Mouse (Mus musculus) forebrain, embryonic 10.5 days (tissue): ENCODE measurements at regions not wholly inside any gene's neighbourhood (a gene's known extent, or its start where the extent isn't known, plus 50 kb on each side); places are given as distances from the start of the nearest gene placed in this dataset.
A peak's percentile ranks its signal among the peaks of the same experiment; 100 is the strongest.

Experiments
- DNase-seq: peaks from one replicate; pipeline ENCODE4 v3.0.0-alpha.2; 2017; ENCODE audit warnings: low spot score; ENCODE audit errors: extremely low spot score
- H3K27ac ChIP-seq: fragments of 300-500 bp; sonication (generic); 2 replicates; pipeline ENCODE4 v1.5.1; 2016; ENCODE audit warnings: mild to moderate bottlenecking
- H3K27me3 ChIP-seq: fragments of 300-500 bp; sonication (generic); 2 replicates; pipeline ENCODE4 v1.6.1; 2016; ENCODE audit warnings: mild to moderate bottlenecking; ENCODE audit not compliant: poor library complexity, severe bottlenecking
- H3K36me3 ChIP-seq: fragments of 300-500 bp; sonication (generic); replicated peaks from 2 replicates; pipeline ENCODE4 v1.6.1; 2016; ENCODE audit warnings: mild to moderate bottlenecking, moderate library complexity
- H3K4me1 ChIP-seq: fragments of 300-500 bp; sonication (generic); 2 replicates; pipeline ENCODE4 v1.6.1; 2016
- H3K4me3 ChIP-seq: fragments of 300-500 bp; sonication (generic); 2 replicates; pipeline ENCODE4 v1.5.1; 2016; ENCODE audit warnings: mild to moderate bottlenecking, moderate library complexity
- H3K9me3 ChIP-seq: fragments of 300-500 bp; sonication (generic); 2 replicates; pipeline ENCODE4 v1.6.1; 2016; ENCODE audit warnings: mild to moderate bottlenecking, moderate library complexity
- WGBS: fragments of 180-500 bp; shearing (Covaris S2); methylation state at CpG from one replicate; pipeline ENCODE4 v1.1.7; 2016; 5-methylcytosine and 5-hydroxymethylcytosine counted together

DNA sequence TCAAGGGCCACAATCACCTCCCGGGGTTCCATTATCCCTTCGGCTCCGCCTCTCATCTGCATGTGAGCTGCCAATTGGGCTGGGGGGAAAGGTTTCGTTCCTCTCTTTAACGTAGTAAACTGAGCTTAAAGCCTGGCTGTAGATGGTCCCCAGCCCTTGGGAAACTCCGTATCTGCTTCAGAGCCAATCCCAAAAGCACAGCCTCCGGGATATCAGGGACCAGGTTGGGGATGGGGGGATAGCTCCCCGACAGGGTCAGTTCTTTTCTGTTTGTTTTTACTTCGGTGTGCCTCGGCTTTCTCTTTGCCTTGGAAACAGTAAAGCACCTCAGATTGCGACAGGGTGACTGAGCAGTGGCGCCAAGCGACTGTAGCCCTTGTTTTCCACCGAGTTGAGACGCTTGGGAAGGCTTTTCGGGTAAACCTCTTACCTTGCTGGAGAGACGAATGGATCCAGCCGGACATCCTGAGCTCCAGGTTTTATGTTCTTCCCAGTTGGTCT is 64.5 kb downstream of the Tfap2c start:
- Histone ChIP-seq H3K27me3 (peaks cover 49% of the 10 kb centered on the region), H3K27ac (peak overlapping the region; percentile 77), H3K9me3 (no peaks in the 10 kb centered on the region), H3K4me1 (peaks cover 36% of the 10 kb centered on the region), H3K36me3 (no peaks in the 10 kb centered on the region), H3K4me3 (peak overlapping the region; percentile 48)
- peak; percentile 37 for DNase-seq
- under 1% methylated on average over 18 of the region's 18 CpGs for WGBS

DNA sequence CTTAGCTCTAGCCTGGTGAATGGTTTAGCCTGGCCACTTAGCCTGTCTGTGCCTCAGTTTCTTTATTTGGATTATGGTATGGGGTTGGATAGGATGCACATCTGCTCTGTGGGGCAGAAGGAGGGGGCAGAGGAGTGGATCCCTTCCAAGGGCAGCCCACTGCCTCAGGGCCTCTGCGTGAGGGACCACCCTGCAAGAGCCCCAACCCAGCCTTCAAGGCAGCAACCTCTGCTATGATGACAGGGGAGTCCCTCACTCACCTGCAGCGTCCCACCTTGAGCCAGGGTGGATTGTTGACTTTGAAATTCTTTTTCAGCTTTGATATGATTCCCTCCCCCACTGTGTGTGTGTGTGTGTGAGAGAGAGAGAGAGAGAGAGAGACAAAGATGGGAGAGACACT is 65.8 kb downstream of the Tfap2c start:
- 29% methylated on average over 2 of the region's 2 CpGs for WGBS
- Histone ChIP-seq H3K4me3 (no peak overlapping the region), H3K9me3 (no peaks in the 10 kb centered on the region), H3K4me1 (peaks cover 39% of the 10 kb centered on the region), H3K27ac (0 out of 2 replicates have a peak overlapping the region, but pooled peaks have one; percentile 77), H3K27me3 (peaks cover 53% of the 10 kb centered on the region), H3K36me3 (no peaks in the 10 kb centered on the region)
- DNase-seq, result no peak

DNA sequence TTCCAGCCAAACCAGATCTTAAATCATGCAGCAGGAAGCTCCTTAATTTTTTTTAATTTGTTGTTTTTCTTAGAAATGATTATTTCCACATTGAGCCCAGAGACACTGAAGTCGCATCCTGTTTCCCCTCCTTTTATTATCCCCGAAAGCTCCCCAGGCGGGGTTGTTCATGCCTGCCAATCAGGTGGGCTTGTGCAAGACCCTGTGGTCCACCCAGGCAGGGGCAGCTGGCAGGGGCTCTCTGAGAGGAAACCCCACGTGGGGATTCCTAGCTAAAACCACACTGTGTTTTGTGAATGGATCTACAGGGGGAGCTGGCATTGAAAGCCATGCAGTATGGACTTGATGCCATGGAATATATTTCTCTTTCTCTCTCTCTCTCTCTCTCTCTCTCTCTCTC is 66.2 kb downstream of the Tfap2c start:
- Histone ChIP-seq H3K9me3 (no peaks in the 10 kb centered on the region), H3K27me3 (peaks cover 53% of the 10 kb centered on the region), H3K4me1 (peaks cover 44% of the 10 kb centered on the region), H3K36me3 (no peaks in the 10 kb centered on the region), H3K4me3 (no peak overlapping the region), H3K27ac (no peak overlapping the region)
- 24% methylated on average over 4 of the region's 4 CpGs for WGBS
- DNase-seq, result no peak

DNA sequence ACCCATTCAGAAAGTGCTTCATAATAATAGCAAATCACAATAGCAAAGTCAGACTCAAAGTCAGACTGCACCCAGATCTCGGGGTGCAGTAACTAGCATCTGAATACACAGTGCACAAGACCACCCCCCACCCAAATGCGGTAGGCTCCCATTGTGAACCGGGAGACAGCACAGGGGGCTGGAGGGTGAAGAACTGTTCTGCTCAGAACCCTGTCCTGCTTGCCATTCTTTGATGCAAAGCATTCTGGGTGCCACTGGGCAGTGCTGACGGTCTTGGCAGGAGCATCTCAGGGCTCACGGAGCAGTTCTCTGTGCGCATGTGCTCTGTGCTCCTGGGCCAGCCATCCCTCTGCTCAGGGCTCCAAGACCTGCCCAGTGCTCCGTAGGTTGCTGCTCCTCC is 69.8 kb downstream of the Tfap2c start:
- H3K27me3 ChIP-seq, result peaks cover 41% of the 10 kb centered on the region
- 87% methylated on average over 7 of the region's 7 CpGs for WGBS

DNA sequence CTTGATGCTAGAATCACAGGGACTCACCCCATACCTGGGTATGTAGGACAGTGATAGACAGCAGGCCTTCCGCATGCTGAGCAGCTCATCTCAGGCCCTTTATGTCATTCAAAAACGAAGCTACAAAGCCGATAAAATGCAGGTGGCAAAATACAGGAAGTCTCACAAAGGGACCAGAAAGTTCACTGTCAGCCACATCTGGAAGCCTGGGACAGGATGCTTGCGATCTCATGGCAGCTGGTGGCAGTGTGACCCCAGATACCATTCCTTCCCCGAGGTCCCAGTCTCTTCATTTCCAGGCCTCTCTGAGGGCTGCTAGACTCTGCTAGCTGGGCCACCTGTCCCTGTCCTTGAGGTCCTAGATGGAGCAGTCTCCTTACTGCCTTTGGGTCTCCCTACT is 70.6 kb downstream of the Tfap2c start:
- Histone ChIP-seq H3K36me3 (no peaks in the 10 kb centered on the region), H3K27ac (peak overlapping the region; percentile 68), H3K4me1 (peaks cover 34% of the 10 kb centered on the region), H3K4me3 (no peak overlapping the region), H3K27me3 (peaks cover 33% of the 10 kb centered on the region), H3K9me3 (no peaks in the 10 kb centered on the region)
- WGBS, result 69% methylated on average over 5 of the region's 5 CpGs
- DNase-seq, result no peak

More for the DNA sequence above, 69.8 kb downstream of the Tfap2c start:
- Histone ChIP-seq H3K36me3 (no peaks in the 10 kb centered on the region), H3K9me3 (no peaks in the 10 kb centered on the region), H3K4me3 (no peak overlapping the region), H3K4me1 (peaks cover 41% of the 10 kb centered on the region), H3K27ac (0 out of 2 replicates have a peak overlapping the region, but pooled peaks have one; percentile 40)
- no peak for DNase-seq

DNA sequence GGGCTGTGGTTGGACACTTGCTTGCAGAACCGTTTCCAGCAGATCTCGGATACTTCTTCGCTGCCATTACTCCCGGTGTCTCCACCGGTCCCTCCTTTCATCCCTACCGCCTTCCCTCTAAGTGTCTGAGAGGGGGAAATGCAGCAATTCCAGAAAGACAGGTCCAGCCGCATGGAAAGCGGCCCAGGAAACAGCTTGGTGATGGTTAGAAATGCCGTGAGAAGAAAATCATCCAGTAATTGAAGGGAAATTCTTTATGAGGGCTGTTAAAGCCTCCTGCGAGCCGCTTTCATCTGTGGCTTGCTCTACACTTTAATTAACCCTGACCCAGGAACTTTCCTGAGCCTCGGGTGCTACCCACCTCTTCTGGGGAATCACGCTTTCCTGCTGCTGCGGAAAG is 74.3 kb downstream of the Tfap2c start:
- peaks cover 20% of the 10 kb centered on the region for H3K27me3 ChIP-seq
- peaks cover 38% of the 10 kb centered on the region for H3K4me1 ChIP-seq
- DNase-seq, result no peak
- H3K4me3 ChIP-seq, result peak overlapping the region; percentile 31
- no peaks in the 10 kb centered on the region for H3K36me3 ChIP-seq
- H3K9me3 ChIP-seq, result no peaks in the 10 kb centered on the region
- peak overlapping the region; percentile 76 for H3K27ac ChIP-seq
- 9% methylated on average over 14 of the region's 14 CpGs for WGBS

DNA sequence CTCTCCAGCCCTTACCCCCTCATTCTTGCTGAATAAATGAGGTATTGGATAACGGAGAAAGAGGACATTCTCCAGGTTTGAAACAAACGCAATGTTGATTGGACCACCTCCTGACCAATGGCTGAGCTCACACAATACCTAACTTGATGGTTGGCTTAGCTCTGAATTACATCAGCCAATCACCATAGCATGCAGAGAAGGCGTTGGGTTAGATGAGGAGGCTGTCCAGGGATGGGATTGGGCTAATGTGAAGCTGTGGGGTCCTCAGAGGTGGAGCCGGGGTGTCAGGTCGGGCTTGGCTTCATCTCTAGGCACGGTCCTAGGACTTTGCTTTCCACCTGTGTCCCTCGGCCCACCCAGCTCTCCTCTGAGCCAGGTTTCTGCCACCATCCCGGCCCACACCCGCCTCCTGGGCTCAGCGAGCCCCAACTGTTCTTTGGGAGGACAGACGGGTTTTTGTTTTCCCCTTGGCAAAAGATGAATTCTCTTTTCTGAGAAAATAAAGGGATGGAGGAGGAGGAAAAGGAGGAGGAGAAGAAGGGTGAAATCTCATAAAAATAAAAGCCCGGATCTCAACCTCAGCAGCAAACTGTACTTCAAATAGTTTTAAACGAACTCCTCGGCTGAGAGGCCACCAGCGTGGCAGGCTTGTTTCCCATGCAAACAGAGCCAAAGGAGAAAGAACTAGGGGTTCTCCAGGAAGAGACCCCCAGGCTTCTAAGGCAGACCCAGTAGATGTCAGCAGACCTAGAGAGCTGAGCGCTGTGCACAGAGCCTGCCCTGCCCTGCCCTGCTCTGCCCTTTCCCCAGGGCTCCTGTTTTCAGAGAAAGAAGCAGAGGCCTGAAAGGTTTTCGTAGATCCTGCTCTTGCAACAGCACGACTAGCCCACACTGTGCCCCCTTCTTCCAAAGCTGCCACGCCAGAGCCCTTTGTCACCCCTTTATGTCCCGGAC is 78.2 kb downstream of the Tfap2c start:
- H3K9me3 ChIP-seq, result no peaks in the 10 kb centered on the region
- H3K4me3 ChIP-seq, result no peak overlapping the region
- WGBS, result 75% methylated on average over 20 of the region's 20 CpGs
- no peaks in the 10 kb centered on the region for H3K36me3 ChIP-seq
- peaks cover 36% of the 10 kb centered on the region for H3K4me1 ChIP-seq
- H3K27me3 ChIP-seq, result peaks cover 22% of the 10 kb centered on the region
- peak overlapping the region; percentile 73 for H3K27ac ChIP-seq
- DNase-seq, result no peak

DNA sequence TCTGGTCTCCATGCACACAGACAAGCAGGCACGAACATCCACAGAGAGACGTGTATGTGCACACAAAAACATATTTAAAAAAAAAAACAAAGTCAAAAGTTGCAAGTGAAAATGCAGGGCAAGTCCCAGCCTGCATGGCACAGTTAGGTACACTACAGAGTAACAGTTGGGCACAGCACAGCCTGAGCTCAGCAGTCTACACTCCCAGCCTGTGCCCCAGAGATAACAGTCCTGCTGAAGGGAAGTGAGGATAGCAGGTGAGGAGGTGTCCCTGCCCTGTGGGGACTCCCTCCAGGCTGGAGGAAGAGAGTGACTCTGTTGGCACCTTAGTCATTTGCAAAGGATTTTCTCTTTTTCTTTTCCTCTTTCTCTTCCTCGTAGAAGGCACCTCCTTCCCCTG is 80.9 kb downstream of the Tfap2c start:
- Histone ChIP-seq H3K4me3 (no peak overlapping the region), H3K36me3 (no peaks in the 10 kb centered on the region), H3K9me3 (no peaks in the 10 kb centered on the region), H3K27me3 (peaks cover 8% of the 10 kb centered on the region; the same call in 1 of the 2 replicates), H3K27ac (no peak overlapping the region), H3K4me1 (peaks cover 21% of the 10 kb centered on the region)
- 77% methylated on average over 3 of the region's 3 CpGs for WGBS
- no peak for DNase-seq

DNA sequence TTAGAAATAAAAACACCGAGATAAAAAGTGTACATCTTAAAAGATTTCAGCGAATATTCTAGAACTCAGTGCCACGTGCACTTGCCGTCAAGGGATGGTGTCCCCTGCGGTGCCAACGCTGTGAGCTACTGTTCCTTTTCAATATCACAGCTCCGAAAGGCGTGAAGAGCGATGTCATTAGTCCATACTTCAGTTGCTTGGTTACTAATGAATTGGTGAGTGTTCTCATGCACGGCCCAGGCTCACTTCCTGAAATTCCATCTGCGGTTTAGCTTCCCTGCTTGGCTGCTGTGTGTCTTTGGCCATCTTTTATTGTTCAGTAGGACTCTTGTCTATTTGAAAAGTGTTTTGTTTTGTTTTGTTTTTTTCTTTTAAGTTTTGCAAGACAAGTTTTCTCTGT is 93.2 kb downstream of the Tfap2c start:
- no peak for DNase-seq
- Histone ChIP-seq H3K4me1 (peaks cover 32% of the 10 kb centered on the region), H3K27ac (no peak overlapping the region), H3K9me3 (peaks cover 7% of the 10 kb centered on the region; the same call in 1 of the 2 replicates), H3K4me3 (no peak overlapping the region), H3K36me3 (no peaks in the 10 kb centered on the region), H3K27me3 (peaks cover 17% of the 10 kb centered on the region; the same call in 1 of the 2 replicates)
- WGBS, result 80% methylated on average over 11 of the region's 11 CpGs

DNA sequence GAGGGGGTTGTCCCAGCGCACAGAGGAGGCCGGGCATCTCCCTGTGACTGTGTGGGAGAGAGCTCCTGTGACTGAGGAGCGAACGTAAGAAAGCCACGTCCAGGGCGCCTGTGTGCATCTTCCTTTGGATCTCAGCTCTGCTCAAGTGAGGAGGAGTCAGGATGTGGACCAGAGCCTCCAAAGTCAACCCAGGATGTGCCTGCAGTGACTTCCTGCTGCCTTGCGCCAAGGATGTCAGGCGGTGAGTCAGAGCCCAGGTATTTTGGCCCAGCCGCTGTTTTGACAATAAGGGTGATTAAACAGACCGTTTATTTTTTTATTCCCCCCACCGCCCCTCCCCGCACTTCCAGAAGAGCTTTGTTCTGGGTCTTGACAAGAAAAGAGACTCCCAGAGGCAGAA is 94.5 kb downstream of the Tfap2c start:
- peaks cover 7% of the 10 kb centered on the region; the same call in 1 of the 2 replicates for H3K9me3 ChIP-seq
- H3K4me3 ChIP-seq, result no peak overlapping the region
- peaks cover 26% of the 10 kb centered on the region for H3K4me1 ChIP-seq
- 38% methylated on average over 12 of the region's 12 CpGs for WGBS
- no peaks in the 10 kb centered on the region for H3K36me3 ChIP-seq
- peaks cover 23% of the 10 kb centered on the region; the same call in 1 of the 2 replicates for H3K27me3 ChIP-seq
- H3K27ac ChIP-seq, result peak overlapping the region; percentile 44; the same call in 1 of the 2 replicates
- DNase-seq, result no peak

DNA sequence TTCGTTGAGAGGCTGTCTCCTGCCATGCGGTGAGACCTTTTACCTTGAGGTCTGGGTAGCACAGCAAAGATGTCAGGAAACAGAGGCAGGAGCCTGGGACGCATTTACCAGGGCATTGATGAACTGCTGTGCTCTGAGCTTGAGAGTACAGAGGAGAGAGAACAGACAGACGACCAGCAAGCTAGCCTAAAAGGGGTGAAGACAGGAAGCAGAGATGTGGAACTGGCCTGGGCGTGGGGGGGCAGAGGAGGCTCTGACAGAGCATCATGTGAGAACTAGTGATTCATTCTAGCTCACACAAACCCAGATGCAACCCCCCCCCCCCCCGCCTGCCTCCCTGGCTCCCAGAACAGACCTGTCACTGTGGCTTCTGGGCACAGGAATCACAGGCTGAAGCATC is 95.1 kb downstream of the Tfap2c start:
- H3K4me3 ChIP-seq, result no peak overlapping the region
- H3K27me3 ChIP-seq, result peaks cover 23% of the 10 kb centered on the region; the same call in 1 of the 2 replicates
- H3K4me1 ChIP-seq, result peaks cover 28% of the 10 kb centered on the region
- peaks cover 7% of the 10 kb centered on the region; the same call in 1 of the 2 replicates for H3K9me3 ChIP-seq
- 0 out of 2 replicates have a peak overlapping the region, but pooled peaks have one; percentile 44 for H3K27ac ChIP-seq
- no peaks in the 10 kb centered on the region for H3K36me3 ChIP-seq
- 47% methylated on average over 6 of the region's 6 CpGs for WGBS
- DNase-seq, result no peak

DNA sequence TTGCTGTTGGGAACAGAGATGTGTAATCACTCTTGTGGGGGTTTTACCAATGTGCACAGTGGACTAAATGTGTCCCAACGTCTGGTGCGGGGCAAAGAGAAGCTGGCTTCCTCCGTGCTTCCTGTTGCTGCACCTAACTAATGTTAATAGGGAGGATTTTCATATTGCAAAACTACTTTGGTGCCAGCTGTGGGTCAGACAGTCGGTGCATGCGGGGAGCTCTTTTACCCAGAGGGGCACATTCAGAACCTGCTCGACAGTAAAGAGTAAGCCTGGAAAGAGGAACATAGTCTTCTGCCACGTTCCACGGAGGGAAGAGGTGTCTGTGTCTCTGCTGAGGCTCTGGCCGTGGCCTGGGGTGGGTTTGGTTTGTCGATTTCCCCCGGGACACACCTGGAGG is 98.7 kb downstream of the Tfap2c start:
- WGBS, result 78% methylated on average over 11 of the region's 11 CpGs
- Histone ChIP-seq H3K27me3 (peaks cover 23% of the 10 kb centered on the region; the same call in 1 of the 2 replicates), H3K4me3 (no peak overlapping the region), H3K9me3 (no peaks in the 10 kb centered on the region), H3K4me1 (peaks cover 24% of the 10 kb centered on the region), H3K36me3 (no peaks in the 10 kb centered on the region), H3K27ac (no peak overlapping the region)
- no peak for DNase-seq

DNA sequence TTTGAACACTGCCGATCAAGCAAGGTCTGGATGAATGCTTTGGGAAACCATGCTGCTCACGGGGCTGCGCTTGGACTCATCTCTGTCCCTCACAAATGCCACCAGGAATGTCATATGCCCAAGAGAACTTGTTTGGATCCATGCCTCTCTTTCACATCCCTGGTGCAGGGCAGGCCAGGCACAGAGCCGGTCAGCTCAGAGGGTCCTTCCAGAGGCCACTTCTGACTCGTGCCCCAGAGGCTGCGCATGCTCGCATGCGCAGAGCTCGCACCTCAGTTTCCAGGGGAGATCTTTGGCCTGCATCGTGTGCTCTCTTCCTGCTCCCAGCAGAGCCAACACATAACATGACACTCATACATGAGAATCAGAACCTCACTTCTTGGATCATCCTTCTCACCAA is 111.1 kb downstream of the Tfap2c start:
- H3K36me3 ChIP-seq, result no peaks in the 10 kb centered on the region
- peaks cover 49% of the 10 kb centered on the region for H3K27me3 ChIP-seq
- WGBS, result 70% methylated on average over 10 of the region's 10 CpGs
- H3K27ac ChIP-seq, result peak overlapping the region; percentile 74
- H3K4me3 ChIP-seq, result no peak overlapping the region
- DNase-seq, result no peak
- no peaks in the 10 kb centered on the region for H3K9me3 ChIP-seq
- peaks cover 46% of the 10 kb centered on the region for H3K4me1 ChIP-seq
